Mouse (Mus musculus) stomach, postnatal 0 days (tissue): ENCODE measurements around the gene Clstn1.

Source experiments
- CTCF ChIP-seq: IDR thresholded peaks from 2 replicates; pipeline ENCODE4 v1.5.1; 2016; ENCODE audit warnings: antibody characterized with exemption, low read depth, mild to moderate bottlenecking, moderate library complexity
- EP300 ChIP-seq: optimal IDR thresholded peaks from 2 replicates; pipeline ENCODE3; 2016; ENCODE audit warnings: antibody characterized with exemption

DNA sequence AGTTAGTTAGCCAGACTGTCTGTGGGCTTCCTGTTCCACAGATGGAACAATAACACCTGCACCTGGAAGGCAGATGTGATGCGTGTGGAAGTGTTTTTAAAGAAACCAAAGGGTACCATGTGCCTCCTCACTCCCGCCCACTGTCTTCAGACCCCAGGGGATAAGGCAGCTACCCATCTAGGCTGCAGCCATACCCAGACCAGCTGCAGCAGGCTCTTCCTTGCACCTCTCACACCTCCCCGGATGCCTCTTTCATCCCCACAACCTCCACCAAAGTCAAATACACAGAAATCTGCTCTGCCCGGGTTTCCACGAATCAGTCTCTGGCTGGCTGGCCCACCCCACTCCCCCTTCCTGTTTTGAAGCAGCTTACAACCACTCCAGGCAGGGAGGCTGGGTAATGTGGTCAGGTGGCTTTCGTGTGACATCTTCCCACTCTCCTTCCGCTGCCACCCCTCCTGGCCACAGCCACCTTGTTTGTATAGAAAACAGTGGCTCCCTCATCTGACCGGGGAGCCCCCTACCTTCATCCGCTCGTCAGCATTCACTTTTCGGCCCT, 71.7 kb downstream of the Clstn1 start:
- TF ChIP-seq CTCF (no peak), EP300 (no peak)
